Mouse (Mus musculus): ENCODE measurements around the gene Olfr373. TPM values are rescaled to one million over a fixed set of nuclear protein-coding genes. Genes with fewer than 3 reads are reported as not detected.
A peak's percentile ranks its signal among the peaks of the same experiment; 100 is the strongest.
"Not testable (repeated sequence)": the region's sequence is repeated elsewhere in the genome, so short reads cannot be mapped to it uniquely, and the experiment has no call there.

The Olfr373 gene
- total RNA-seq, 2 experiments from 2014 or later = not detected

GRCm38 (mm10) chr8:72112486-72112885 lies 29.5 kb downstream of the Olfr373 start:
- H3K4me3 ChIP-seq = no peak overlapping the region
- DNase-seq (ENCODE audit: extremely low spot score in 1 of 2, low spot score in 2 of 2) = no peak
- no peak overlapping the region for H3K27ac ChIP-seq
- intact Hi-C loops (cut with DNase I) = no loop called here
- no peak; the same call in none of the 2 replicates for TF ChIP-seq CTCF (IDR thresholded peaks at IDR 0.05)

GRCm38 (mm10) chr8:72115202-72115601 lies 32.2 kb downstream of the Olfr373 start:
- H3K27ac ChIP-seq = no peak overlapping the region
- intact Hi-C loops (cut with DNase I) = no loop called here
- H3K4me3 ChIP-seq = no peak overlapping the region
- no peak for DNase-seq (ENCODE audit: extremely low spot score in 1 of 2, low spot score in 2 of 2)
- TF ChIP-seq CTCF (IDR thresholded peaks at IDR 0.05) = no peak

DNA sequence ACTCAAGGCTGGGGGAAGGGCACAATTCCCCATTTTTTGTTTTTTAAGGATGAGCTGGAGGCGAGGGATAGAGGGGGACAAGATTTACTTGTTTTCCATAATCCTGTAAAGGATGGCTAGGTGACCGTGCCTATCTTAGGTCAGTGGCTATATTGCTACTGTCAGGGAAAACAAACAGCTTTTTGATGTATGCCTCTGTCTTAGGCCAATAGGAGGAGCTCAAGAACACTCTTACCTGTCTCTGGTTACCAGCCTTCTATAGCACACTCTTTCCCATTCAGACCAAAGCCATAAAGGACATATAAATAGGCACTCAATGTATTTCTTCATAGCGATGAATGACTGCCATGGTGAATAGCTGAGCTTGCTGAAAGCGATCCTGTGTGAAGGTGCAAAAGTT lies 35.6 kb downstream of the Olfr373 start:
- no peak for DNase-seq (ENCODE audit: extremely low spot score in 1 of 2, low spot score in 2 of 2)
- intact Hi-C loops (cut with DNase I) = no loop called here
- no peak overlapping the region for H3K27ac ChIP-seq
- no peak for TF ChIP-seq CTCF (IDR thresholded peaks at IDR 0.05)
- H3K4me3 ChIP-seq = no peak overlapping the region

GRCm38 (mm10) chr8:72121486-72121885 lies 38.5 kb downstream of the Olfr373 start:
- H3K27ac ChIP-seq; intact Hi-C loops (cut with DNase I); DNase-seq (ENCODE audit: extremely low spot score in 1 of 2, low spot score in 2 of 2); H3K4me3 ChIP-seq: not testable (repeated sequence)

DNA sequence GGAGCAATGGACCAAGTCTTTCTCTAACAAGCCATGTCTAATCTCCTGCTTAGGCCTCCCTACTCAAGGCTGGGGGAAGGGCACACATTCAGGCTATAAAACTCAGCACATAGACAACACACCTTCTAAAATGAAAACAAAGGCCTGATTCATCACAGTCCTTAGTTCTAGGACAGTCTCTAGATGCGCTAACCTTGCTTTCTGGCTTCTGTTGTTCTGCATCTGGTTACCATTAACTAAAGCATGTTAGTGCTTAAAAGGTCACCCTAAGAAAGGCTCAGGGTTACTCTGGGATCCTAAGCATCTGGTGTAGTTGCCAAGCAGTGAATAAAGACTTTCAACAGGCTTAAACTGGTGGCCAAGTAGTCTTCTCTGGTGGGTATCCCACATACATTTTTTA lies 39.0 kb downstream of the Olfr373 start:
- intact Hi-C loops (cut with DNase I) = no loop called here
- TF ChIP-seq CTCF (IDR thresholded peaks at IDR 0.05) = no peak
- H3K4me3 ChIP-seq = no peak overlapping the region
- DNase-seq (ENCODE audit: extremely low spot score in 1 of 2, low spot score in 2 of 2) = no peak
- no peak overlapping the region for H3K27ac ChIP-seq

DNA sequence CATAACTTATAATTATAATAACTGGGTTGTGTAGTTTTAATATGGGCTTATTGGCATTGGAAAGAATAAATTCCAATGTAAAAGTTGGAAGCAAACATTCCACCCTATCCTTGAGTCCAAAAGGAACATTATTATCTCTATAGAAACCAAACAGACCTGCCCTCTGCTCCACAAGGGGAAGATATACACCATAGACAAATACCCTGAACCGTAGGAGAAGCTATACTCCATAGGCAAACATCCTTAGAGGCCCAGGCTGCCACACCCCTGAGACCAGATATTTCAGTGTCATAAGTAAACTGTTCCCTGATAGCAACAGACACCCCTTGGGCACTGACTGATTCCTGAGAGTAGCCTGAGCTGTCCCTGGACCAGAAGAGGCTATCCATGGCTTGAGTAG lies 44.9 kb downstream of the Olfr373 start:
- Histone ChIP-seq H3K4me3 (no peak overlapping the region), H3K27ac (no peak overlapping the region)
- DNase-seq (ENCODE audit: extremely low spot score in 1 of 2, low spot score in 2 of 2) = no peak
- intact Hi-C loops (cut with DNase I) = no loop called here
- TF ChIP-seq CTCF (IDR thresholded peaks at IDR 0.05) = no peak

GRCm38 (mm10) chr8:72131251-72131650 lies 48.3 kb downstream of the Olfr373 start:
- no peak overlapping the region for H3K27ac ChIP-seq
- DNase-seq (ENCODE audit: extremely low spot score in 1 of 2, low spot score in 2 of 2) = no peak
- TF ChIP-seq CTCF (IDR thresholded peaks at IDR 0.05) = no peak
- intact Hi-C loops (cut with DNase I) = loop anchor here (10.0 kb wide), 2 partner anchors 206 to 456 kb away; partner anchors contain the start of genes Jak3 and Unc13a
- H3K4me3 ChIP-seq = no peak overlapping the region

- Histone ChIP-seq H3K4me3 (no peak overlapping the region), H3K27ac (no peak overlapping the region)
- DNase-seq (ENCODE audit: extremely low spot score in 1 of 2, low spot score in 2 of 2) = no peak
- intact Hi-C loops (cut with DNase I) = loop anchor here (10.0 kb wide), 2 partner anchors 207 to 457 kb away; partner anchors contain the start of genes Jak3 and Unc13a
- TF ChIP-seq CTCF (IDR thresholded peaks at IDR 0.05) = no peak
These were observed 48.9 kb downstream of the Olfr373 start for GRCm38 (mm10) chr8:72131901-72132300.

DNA sequence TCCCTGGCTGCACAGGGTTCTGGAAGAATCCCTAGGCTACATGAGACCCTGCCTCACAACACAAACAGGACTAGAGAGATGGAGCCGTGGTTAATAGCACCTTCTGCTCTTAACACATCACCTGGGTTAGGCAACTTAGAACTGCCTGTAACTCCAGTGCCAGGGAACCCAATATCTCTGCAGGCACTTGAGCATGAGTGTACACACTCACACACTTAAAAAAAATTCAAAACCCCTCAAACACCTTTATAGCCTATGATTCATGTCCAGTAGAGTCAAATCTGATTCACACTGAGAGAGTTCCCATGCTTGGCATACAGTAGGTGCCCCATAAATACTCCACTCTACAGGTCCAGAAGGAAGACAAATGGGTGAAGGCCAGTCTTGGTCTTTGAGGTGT lies 49.4 kb downstream of the Olfr373 start:
- TF ChIP-seq CTCF (IDR thresholded peaks at IDR 0.05) = no peak
- no peak overlapping the region for H3K27ac ChIP-seq
- intact Hi-C loops (cut with DNase I) = loop anchor here (10.0 kb wide), 2 partner anchors 208 to 458 kb away; partner anchors contain the start of genes Jak3 and Unc13a
- no peak overlapping the region for H3K4me3 ChIP-seq
- DNase-seq (ENCODE audit: extremely low spot score in 1 of 2, low spot score in 2 of 2) = no peak

GRCm38 (mm10) chr8:72132891-72133290 lies 49.9 kb downstream of the Olfr373 start:
- intact Hi-C loops (cut with DNase I) = loop anchor here (10.0 kb wide), 2 partner anchors 208 to 458 kb away; partner anchors contain the start of genes Jak3 and Unc13a
- Histone ChIP-seq H3K27ac (no peak overlapping the region), H3K4me3 (no peak overlapping the region)
- no peak for TF ChIP-seq CTCF (IDR thresholded peaks at IDR 0.05)
- no peak for DNase-seq (ENCODE audit: extremely low spot score in 1 of 2, low spot score in 2 of 2)

DNA sequence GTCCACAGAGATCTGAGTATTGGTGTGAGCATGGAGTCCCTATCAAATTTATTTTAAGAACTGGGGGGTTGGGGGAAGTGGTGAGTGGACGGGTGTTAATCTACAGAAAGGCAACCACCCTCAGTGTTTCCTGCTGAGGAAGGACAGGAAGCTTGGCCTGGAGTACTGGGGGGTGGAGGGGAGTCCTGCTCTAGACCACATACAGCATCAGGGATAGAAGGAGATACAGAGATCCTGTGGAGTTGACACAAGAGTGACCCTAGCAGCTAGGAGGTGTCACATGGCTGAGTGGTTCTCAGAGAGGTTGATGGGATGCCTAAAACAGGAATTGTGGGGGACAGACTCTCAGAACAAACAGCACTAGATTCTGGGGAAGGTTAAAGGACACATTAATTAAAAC lies 50.5 kb downstream of the Olfr373 start:
- no peak overlapping the region for H3K27ac ChIP-seq
- no peak for TF ChIP-seq CTCF (IDR thresholded peaks at IDR 0.05)
- intact Hi-C loops (cut with DNase I) = loop anchor here (10.0 kb wide), 2 partner anchors 209 to 459 kb away; partner anchors contain the start of genes Jak3 and Unc13a

GRCm38 (mm10) chr8:72134756-72135445 lies 51.9 kb downstream of the Olfr373 start, which contains the start of gene Tpm4:
Gene Tpm4, plus strand, starts transcription at chr8:72134975.
- Histone ChIP-seq H3K27ac (peak within 1 kb of the TSS; percentile 79), H3K4me3 (peak within 1 kb of the TSS; percentile 57)
- peak; percentile 18 to 42 for DNase-seq (ENCODE audit: extremely low spot score in 1 of 2, low spot score in 2 of 2)
- no peak for TF ChIP-seq CTCF (IDR thresholded peaks at IDR 0.05)
- intact Hi-C loops (cut with DNase I) = loop anchor here (10.0 kb wide), 2 partner anchors 210 to 460 kb away; partner anchors contain the start of genes Jak3 and Unc13a

More for the DNA sequence above, 50.5 kb downstream of the Olfr373 start:
- no peak for DNase-seq (ENCODE audit: extremely low spot score in 1 of 2, low spot score in 2 of 2)
- H3K4me3 ChIP-seq = no peak overlapping the region

Measured in left cerebral cortex, adult 2 months (tissue).